Mouse (Mus musculus) left cerebral cortex, adult 2 months (tissue): ENCODE measurements around the gene Lrrc8d. TPM values are rescaled to one million over a fixed set of nuclear protein-coding genes. Genes with fewer than 3 reads are reported as not detected.

ENCODE experiments used
- DNase-seq, 2 experiments: peaks; one replicate each; pipeline ENCODE4 v3.0.0; 2021 to 2022; ENCODE audit warnings: low spot score in 2 of 2, mixed read lengths in 1 of 2; ENCODE audit errors: extremely low spot score in 1 of 2
- H3K27ac ChIP-seq: fragments of 200-600 bp; 2 replicates; pipeline ENCODE4 v1.8.1; 2022
- H3K4me3 ChIP-seq: fragments of 200-600 bp; 2 replicates; pipeline ENCODE4 v1.8.1; 2022
- CTCF ChIP-seq: fragments of 200-600 bp; IDR thresholded peaks from 2 replicates; pipeline ENCODE4 v1.8.1; 2022; ENCODE audit warnings: antibody characterized with exemption, mild to moderate bottlenecking, moderate library complexity
- intact Hi-C: fragments of 180-260 bp; cut with DNase I; formaldehyde crosslinking; loops from one replicate; pipeline ENCODE4 v1.15.1; 2025
- total RNA-seq, 2 experiments: library from RNA; stranded (reverse); gene quantifications; 2 replicates each; pipeline ENCODE4 v1.2.3; 2021

Gene Lrrc8d
- total RNA-seq, 2 experiments from 2014 or later, result 35.6 to 39.0 TPM

DNA sequence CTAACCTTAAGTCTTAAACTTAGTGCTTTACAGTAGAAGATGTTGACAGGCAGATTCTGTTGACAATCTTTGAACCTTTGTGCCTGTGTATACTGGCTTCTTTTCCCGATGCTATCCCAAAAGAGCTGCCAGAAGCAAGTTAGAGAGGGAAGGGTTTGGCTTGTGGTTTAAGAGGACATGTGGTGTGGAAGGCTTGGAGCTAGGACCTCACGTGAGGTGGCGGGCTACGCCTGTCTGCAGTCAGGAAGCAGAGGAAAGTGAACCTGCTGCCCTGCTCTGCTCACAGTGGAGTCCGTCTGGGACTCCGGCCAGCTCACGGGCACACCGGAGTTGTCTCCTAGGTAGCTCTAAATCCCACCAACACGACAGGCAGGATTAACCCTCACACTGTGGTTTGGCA, 59.1 kb downstream of the Lrrc8d start:
- no peak overlapping the region for H3K4me3 ChIP-seq
- H3K27ac ChIP-seq, result no peak overlapping the region
- intact Hi-C loops, result no loop called here
- DNase-seq, result no peak
- TF ChIP-seq CTCF, result no peak

- no peak for TF ChIP-seq CTCF
- H3K27ac ChIP-seq, result no peak overlapping the region
- DNase-seq, result no peak
Observed at GRCm38 (mm10) chr5:105761848-105762482, 62.2 kb downstream of the Lrrc8d start.

GRCm38 (mm10) chr5:105764369-105764768, 64.6 kb downstream of the Lrrc8d start:
- TF ChIP-seq CTCF, result no peak
- Histone ChIP-seq H3K4me3 (no peak overlapping the region), H3K27ac (no peak overlapping the region)
- intact Hi-C loops, result no loop called here
- DNase-seq, result no peak

More at GRCm38 (mm10) chr5:105761848-105762482, 62.2 kb downstream of the Lrrc8d start:
- H3K4me3 ChIP-seq, result no peak overlapping the region
- intact Hi-C loops, result no loop called here

GRCm38 (mm10) chr5:105765386-105765785, 65.6 kb downstream of the Lrrc8d start:
- no peak overlapping the region for H3K27ac ChIP-seq
- intact Hi-C loops, result no loop called here
- no peak overlapping the region for H3K4me3 ChIP-seq
- no peak for DNase-seq
- no peak for TF ChIP-seq CTCF

DNA sequence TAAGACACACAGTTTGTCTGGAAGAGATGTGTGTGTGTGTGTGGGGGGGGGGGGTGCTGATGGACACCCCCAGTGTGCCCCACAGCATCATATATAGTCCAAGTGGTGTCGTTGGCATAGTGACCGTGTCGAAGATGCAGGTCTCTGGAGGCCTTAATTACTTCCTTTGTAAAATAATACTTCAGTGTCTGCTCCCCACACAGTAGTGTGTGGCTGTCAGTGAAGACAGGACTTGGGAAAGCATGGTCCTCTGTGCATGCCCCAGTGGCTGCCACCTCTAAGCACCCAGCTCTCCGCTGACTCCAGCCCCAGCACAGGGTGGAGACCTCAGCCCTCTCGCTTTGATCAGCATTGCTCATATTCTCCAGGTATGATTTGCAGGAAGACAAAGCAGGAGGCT, 76.6 kb downstream of the Lrrc8d start:
- Histone ChIP-seq H3K4me3 (no peak overlapping the region), H3K27ac (no peak overlapping the region)
- no peak for TF ChIP-seq CTCF
- intact Hi-C loops, result no loop called here
- DNase-seq, result no peak

DNA sequence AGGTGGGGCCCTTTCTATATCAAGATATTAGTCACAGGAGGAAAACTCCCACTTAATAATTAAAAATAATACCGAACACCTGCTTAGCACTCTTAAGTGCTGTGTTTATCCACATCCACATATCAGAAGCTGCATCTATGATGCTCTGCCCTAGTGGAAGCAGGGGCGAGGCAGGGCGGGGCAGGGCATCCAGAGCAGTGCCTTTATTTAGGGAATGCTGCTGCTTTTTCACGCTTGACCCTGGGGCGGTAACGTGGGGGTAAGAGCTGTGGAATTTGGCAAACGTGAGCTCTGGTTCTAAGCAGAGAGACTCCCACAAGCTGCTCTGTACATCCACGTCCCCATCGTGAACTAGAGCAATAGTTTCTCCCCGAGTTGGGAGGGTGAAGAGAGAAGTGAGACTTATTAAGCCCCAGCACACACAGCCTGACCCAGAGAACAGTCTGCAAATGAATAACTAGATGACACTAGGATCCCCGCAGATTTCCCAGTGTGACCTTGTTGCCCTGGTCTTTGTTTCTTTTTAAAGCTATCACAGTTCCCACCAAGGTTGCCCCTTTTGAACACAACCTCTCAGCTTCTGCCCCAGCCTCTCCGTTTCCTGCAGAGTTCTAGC, 77.3 kb downstream of the Lrrc8d start:
- intact Hi-C loops, result no loop called here
- DNase-seq, result no peak
- TF ChIP-seq CTCF, result no peak
- Histone ChIP-seq H3K4me3 (no peak overlapping the region), H3K27ac (no peak overlapping the region)

GRCm38 (mm10) chr5:105777645-105778044, 77.9 kb downstream of the Lrrc8d start:
- intact Hi-C loops, result no loop called here
- Histone ChIP-seq H3K4me3 (no peak overlapping the region), H3K27ac (no peak overlapping the region)
- no peak for DNase-seq
- TF ChIP-seq CTCF, result no peak

- no peak for DNase-seq
- TF ChIP-seq CTCF, result no peak
- Histone ChIP-seq H3K4me3 (no peak overlapping the region), H3K27ac (no peak overlapping the region)
- intact Hi-C loops, result no loop called here
Observed at GRCm38 (mm10) chr5:105778189-105778588, 78.4 kb downstream of the Lrrc8d start.

GRCm38 (mm10) chr5:105778723-105779122, 79.0 kb downstream of the Lrrc8d start:
- Histone ChIP-seq H3K27ac (peak overlapping the region; percentile 9; the same call in 1 of the 2 replicates), H3K4me3 (no peak overlapping the region)
- DNase-seq, result no peak
- intact Hi-C loops, result no loop called here
- no peak for TF ChIP-seq CTCF

DNA sequence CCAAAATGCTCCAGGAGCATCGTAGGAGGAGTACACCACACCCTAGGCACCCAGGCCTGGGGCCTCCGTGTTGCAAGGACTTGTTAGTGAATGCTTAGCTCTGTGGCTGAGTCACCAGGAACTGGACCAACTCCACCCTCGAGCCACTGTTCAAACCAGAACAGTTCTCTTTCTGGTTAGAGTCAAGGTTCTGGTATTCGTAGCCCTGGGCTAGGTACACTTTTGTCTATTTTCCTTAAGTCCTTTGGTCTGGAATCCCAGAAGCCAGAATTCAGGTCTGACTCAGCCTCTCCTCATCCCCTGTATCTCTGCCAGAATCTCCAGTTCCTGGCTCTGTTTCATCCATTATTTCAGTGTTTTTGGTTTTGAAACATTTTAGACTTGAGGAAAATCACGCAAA, 79.6 kb downstream of the Lrrc8d start:
- H3K27ac ChIP-seq, result peak overlapping the region; percentile 9; the same call in 1 of the 2 replicates
- intact Hi-C loops, result no loop called here
- H3K4me3 ChIP-seq, result no peak overlapping the region
- peak in 1 of 2 experiments; percentile 22 for DNase-seq
- no peak for TF ChIP-seq CTCF

- TF ChIP-seq CTCF, result no peak
- intact Hi-C loops, result no loop called here
Observed at GRCm38 (mm10) chr5:105783848-105784247, 84.1 kb downstream of the Lrrc8d start.

DNA sequence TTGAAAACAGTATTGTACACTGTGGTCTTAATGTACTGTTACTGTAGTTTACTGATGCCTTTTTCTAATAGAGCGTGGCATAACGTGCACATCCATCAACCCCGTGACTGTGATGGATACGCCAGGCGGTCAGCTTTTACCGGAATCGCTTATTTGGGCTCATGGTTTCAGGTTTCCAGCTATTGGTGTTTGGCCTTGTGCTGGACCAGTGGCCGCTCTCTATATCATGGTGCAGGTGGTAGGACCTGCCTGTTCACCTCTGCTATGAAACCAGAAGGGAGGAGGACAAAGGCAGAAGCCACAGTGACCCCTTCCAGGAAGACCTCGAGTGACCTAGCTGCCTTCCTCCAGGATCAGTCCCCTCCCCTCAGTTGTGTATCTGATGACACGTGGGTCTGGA, 85.0 kb downstream of the Lrrc8d start:
- DNase-seq, result no peak
- intact Hi-C loops, result no loop called here
- TF ChIP-seq CTCF, result no peak
- Histone ChIP-seq H3K27ac (no peak overlapping the region), H3K4me3 (no peak overlapping the region)

More at GRCm38 (mm10) chr5:105783848-105784247, 84.1 kb downstream of the Lrrc8d start:
- Histone ChIP-seq H3K27ac (no peak overlapping the region), H3K4me3 (no peak overlapping the region)
- no peak for DNase-seq

- Histone ChIP-seq H3K4me3 (no peak overlapping the region), H3K27ac (no peak overlapping the region)
- no peak for DNase-seq
- intact Hi-C loops, result no loop called here
- TF ChIP-seq CTCF, result no peak
Observed at GRCm38 (mm10) chr5:105787577-105787976, 87.8 kb downstream of the Lrrc8d start.
